Mouse (Mus musculus): ENCODE results near the gene Hnrnpul2. TPM values are rescaled to one million over a fixed set of nuclear protein-coding genes. Genes with fewer than 3 reads are reported as not detected.

Hnrnpul2 gene
- total and polyA plus RNA-seq, 3 experiments: 17.8 to 81.6 (median 44.3) TPM

- no peaks in the 10 kb centered on the region for H3K27me3 ChIP-seq (replicated peaks)
- TF ChIP-seq MYC (IDR thresholded peaks at IDR 0.05; ENCODE audit: low read depth, low read length) (no peak), ZMIZ1 (IDR thresholded peaks at IDR 0.05; ENCODE audit: low read depth, low read length) (peak; percentile 35; the same call in 1 of the 2 replicates)
- DNase-seq (ENCODE audit: extremely low read depth): no peak
- dilution Hi-C loops (cut with MboI; ENCODE audit: extremely low pct_ligation_motif_present, extremely low pct_unique_long_range_greater_than_20kb, low sequenced_read_pairs): no loop called here
- peak overlapping the region; percentile 95; the same call in 1 of the 2 replicates for H3K9ac ChIP-seq (ENCODE audit: insufficient read depth, low read depth)
- no peak overlapping the region for H3K27ac ChIP-seq (ENCODE audit: insufficient read depth, low read depth)
- peaks cover 24 to 54% of the 10 kb centered on the region in 2 experiments for H3K36me3 ChIP-seq (replicated peaks in 1 of 2; ENCODE audit: control insufficient read depth in 1 of 2, insufficient read depth in 1 of 2, low read length in 1 of 2)
- peaks cover 35% of the 10 kb centered on the region for H3K79me2 ChIP-seq (replicated peaks; ENCODE audit: control insufficient read depth, extremely low read depth, insufficient read depth, poor library complexity, severe bottlenecking)
- peaks cover 11 to 44% of the 10 kb centered on the region in 2 experiments for H3K4me1 ChIP-seq (ENCODE audit: control insufficient read depth in 1 of 2, insufficient read depth in 2 of 2)
- H3K4me2 ChIP-seq (ENCODE audit: insufficient read depth, low read depth, poor library complexity, severe bottlenecking): peak overlapping the region; percentile 95; the same call in 1 of the 2 replicates
- in situ Hi-C loops (cut with MboI; ENCODE audit: low pct_ligation_motif_present, low pct_unique_long_range_greater_than_20kb, low sequenced_read_pairs): no loop called here
- peak overlapping the region in 2 of 3 experiments; percentile 88 to 93 for H3K4me3 ChIP-seq (replicated peaks in 1 of 3; ENCODE audit: low read depth in 2 of 3, low read length in 2 of 3, poor library complexity in 1 of 3)
- no peaks in the 10 kb centered on the region for H3K9me3 ChIP-seq (replicated peaks; ENCODE audit: low read length)
Measured at GRCm38 (mm10) chr19:8772996-8773395, 46.8 kb upstream of the Hnrnpul2 start.

GRCm38 (mm10) chr19:8773409-8773808 is 46.4 kb upstream of the Hnrnpul2 start:
- dilution Hi-C loops (cut with MboI; ENCODE audit: extremely low pct_ligation_motif_present, extremely low pct_unique_long_range_greater_than_20kb, low sequenced_read_pairs): no loop called here
- peaks cover 21 to 54% of the 10 kb centered on the region in 2 experiments for H3K36me3 ChIP-seq (replicated peaks in 1 of 2; ENCODE audit: control insufficient read depth in 1 of 2, insufficient read depth in 1 of 2, low read length in 1 of 2)

GRCm38 (mm10) chr19:8774086-8774835 is 45.5 kb upstream of the Hnrnpul2 start, which contains the start of gene Tmem179b:
TSS of gene Tmem179b (minus strand) at chr19:8774467.
- no peaks in the 10 kb centered on the region for H3K9me3 ChIP-seq (replicated peaks; ENCODE audit: low read length)
- peak within 1 kb of the TSS; percentile 80 for H3K27ac ChIP-seq (ENCODE audit: insufficient read depth, low read depth)
- H3K9ac ChIP-seq (ENCODE audit: insufficient read depth, low read depth): peak within 1 kb of the TSS; percentile 95
- in situ Hi-C loops (cut with MboI; ENCODE audit: low pct_ligation_motif_present, low pct_unique_long_range_greater_than_20kb, low sequenced_read_pairs) (no loop called here), dilution Hi-C loops (cut with MboI; ENCODE audit: extremely low pct_ligation_motif_present, extremely low pct_unique_long_range_greater_than_20kb, low sequenced_read_pairs) (no loop called here)
- H3K4me3 ChIP-seq (replicated peaks in 1 of 3; ENCODE audit: low read depth in 2 of 3, low read length in 2 of 3, poor library complexity in 1 of 3): peak within 1 kb of the TSS; percentile 55 to 93 (median 88)
- peak within 1 kb of the TSS; percentile 95 for H3K4me2 ChIP-seq (ENCODE audit: insufficient read depth, low read depth, poor library complexity, severe bottlenecking)
- no peaks in the 10 kb centered on the region for H3K27me3 ChIP-seq (replicated peaks)
- H3K4me1 ChIP-seq (ENCODE audit: control insufficient read depth in 1 of 2, insufficient read depth in 2 of 2): peaks cover 11 to 44% of the 10 kb centered on the region in 2 experiments
- peaks cover 20 to 50% of the 10 kb centered on the region in 2 experiments for H3K36me3 ChIP-seq (replicated peaks in 1 of 2; ENCODE audit: control insufficient read depth in 1 of 2, insufficient read depth in 1 of 2, low read length in 1 of 2)
- peak; percentile 94 for DNase-seq (ENCODE audit: extremely low read depth)
- peaks cover 35% of the 10 kb centered on the region for H3K79me2 ChIP-seq (replicated peaks; ENCODE audit: control insufficient read depth, extremely low read depth, insufficient read depth, poor library complexity, severe bottlenecking)
- TF ChIP-seq CHD2 (IDR thresholded peaks at IDR 0.05; ENCODE audit: low read length) (no peak), IRF4 (IDR thresholded peaks at IDR 0.05; ENCODE audit: low read depth, low read length) (no peak; the same call in 1 of the 2 replicates), USF1 (IDR thresholded peaks at IDR 0.05; ENCODE audit: low read depth, low read length) (no peak), ETS1 (conservative IDR thresholded peaks at IDR 0.05; ENCODE audit: low read depth, low read length) (no peak), POLR2AphosphoS2 (IDR thresholded peaks at IDR 0.05; ENCODE audit: low read depth, low read length) (peak; percentile 98), E2F4 (IDR thresholded peaks at IDR 0.05; ENCODE audit: insufficient replicate concordance, low read depth, low read length) (0 out of 2 replicates have a peak, but pooled peaks have one; percentile 74), USF2 (conservative IDR thresholded peaks at IDR 0.05; ENCODE audit: low read depth, low read length) (no peak), MEF2A (IDR thresholded peaks at IDR 0.05; ENCODE audit: borderline replicate concordance, low read depth, low read length) (peak; percentile 6; the same call in 1 of the 2 replicates), MAZ (IDR thresholded peaks at IDR 0.05; ENCODE audit: low read depth, low read length) (no peak), MAX (IDR thresholded peaks at IDR 0.05; ENCODE audit: low read length) (peak; percentile 62; the same call in 1 of the 2 replicates), HCFC1 (IDR thresholded peaks at IDR 0.05; ENCODE audit: low read depth, low read length) (peak; percentile 77), BHLHE40 (IDR thresholded peaks at IDR 0.05; ENCODE audit: low read depth, low read length) (0 out of 2 replicates have a peak, but pooled peaks have one; percentile 10), CTCF (conservative IDR thresholded peaks at IDR 0.05 in 1 of 2, IDR thresholded peaks at IDR 0.05 in 1 of 2; ENCODE audit: low read depth in 2 of 2, low read length in 2 of 2) (0 out of 4 replicates have a peak, but pooled peaks of 1 of the 2 experiments have one; percentile 10), ZC3H11A (IDR thresholded peaks at IDR 0.05; ENCODE audit: low read depth, low read length) (no peak), TBP (conservative IDR thresholded peaks at IDR 0.05; ENCODE audit: low read depth, low read length) (peak; percentile 89), SIN3A (IDR thresholded peaks at IDR 0.05; ENCODE audit: low read length) (peak; percentile 53), MYC (IDR thresholded peaks at IDR 0.05; ENCODE audit: low read depth, low read length) (no peak)

More at GRCm38 (mm10) chr19:8773409-8773808, 46.4 kb upstream of the Hnrnpul2 start:
- peak overlapping the region; percentile 35 for H3K27ac ChIP-seq (ENCODE audit: insufficient read depth, low read depth)
- peaks cover 11 to 44% of the 10 kb centered on the region in 2 experiments for H3K4me1 ChIP-seq (ENCODE audit: control insufficient read depth in 1 of 2, insufficient read depth in 2 of 2)
- peak overlapping the region; percentile 55 to 93 (median 88) for H3K4me3 ChIP-seq (replicated peaks in 1 of 3; ENCODE audit: low read depth in 2 of 3, low read length in 2 of 3, poor library complexity in 1 of 3)
- H3K9me3 ChIP-seq (replicated peaks; ENCODE audit: low read length): no peaks in the 10 kb centered on the region
- H3K27me3 ChIP-seq (replicated peaks): no peaks in the 10 kb centered on the region
- H3K4me2 ChIP-seq (ENCODE audit: insufficient read depth, low read depth, poor library complexity, severe bottlenecking): peak overlapping the region; percentile 95
- TF ChIP-seq JUND (conservative IDR thresholded peaks at IDR 0.05; ENCODE audit: low read depth, low read length) (no peak), KAT2A (IDR thresholded peaks at IDR 0.05; ENCODE audit: insufficient replicate concordance, low read length) (no peak), RCOR1 (conservative IDR thresholded peaks at IDR 0.05; ENCODE audit: low read depth, low read length) (no peak), ZC3H11A (IDR thresholded peaks at IDR 0.05; ENCODE audit: low read depth, low read length) (no peak), MAFK (IDR thresholded peaks at IDR 0.05; ENCODE audit: insufficient replicate concordance, low read length) (no peak), ZNF384 (IDR thresholded peaks at IDR 0.05; ENCODE audit: low read depth, low read length) (no peak), SIN3A (IDR thresholded peaks at IDR 0.05; ENCODE audit: low read length) (no peak), CHD1 (IDR thresholded peaks at IDR 0.05; ENCODE audit: low read depth, low read length) (no peak), UBTF (IDR thresholded peaks at IDR 0.05; ENCODE audit: low read depth, low read length) (no peak), E2F4 (IDR thresholded peaks at IDR 0.05; ENCODE audit: insufficient replicate concordance, low read depth, low read length) (no peak), ELF1 (IDR thresholded peaks at IDR 0.05; ENCODE audit: low read depth, low read length) (no peak), SMC3 (IDR thresholded peaks at IDR 0.05; ENCODE audit: low read depth, low read length) (no peak), NRF1 (IDR thresholded peaks at IDR 0.05; ENCODE audit: low read depth, low read length) (no peak), MAX (IDR thresholded peaks at IDR 0.05; ENCODE audit: low read length) (no peak)
- peaks cover 35% of the 10 kb centered on the region for H3K79me2 ChIP-seq (replicated peaks; ENCODE audit: control insufficient read depth, extremely low read depth, insufficient read depth, poor library complexity, severe bottlenecking)
- DNase-seq (ENCODE audit: extremely low read depth): no peak
- H3K9ac ChIP-seq (ENCODE audit: insufficient read depth, low read depth): peak overlapping the region; percentile 95
- in situ Hi-C loops (cut with MboI; ENCODE audit: low pct_ligation_motif_present, low pct_unique_long_range_greater_than_20kb, low sequenced_read_pairs): no loop called here

Measured in CH12.LX (cell line).